Mouse (Mus musculus): ENCODE results near the gene Xlr3c. TPM values are rescaled to one million over a fixed set of nuclear protein-coding genes. Genes with fewer than 3 reads are reported as not detected.
"Not testable (repeated sequence)": the region's sequence is repeated elsewhere in the genome, so short reads cannot be mapped to it uniquely, and the experiment has no call there.

The Xlr3c gene
- total and polyA plus RNA-seq, 3 experiments: not detected

DNA sequence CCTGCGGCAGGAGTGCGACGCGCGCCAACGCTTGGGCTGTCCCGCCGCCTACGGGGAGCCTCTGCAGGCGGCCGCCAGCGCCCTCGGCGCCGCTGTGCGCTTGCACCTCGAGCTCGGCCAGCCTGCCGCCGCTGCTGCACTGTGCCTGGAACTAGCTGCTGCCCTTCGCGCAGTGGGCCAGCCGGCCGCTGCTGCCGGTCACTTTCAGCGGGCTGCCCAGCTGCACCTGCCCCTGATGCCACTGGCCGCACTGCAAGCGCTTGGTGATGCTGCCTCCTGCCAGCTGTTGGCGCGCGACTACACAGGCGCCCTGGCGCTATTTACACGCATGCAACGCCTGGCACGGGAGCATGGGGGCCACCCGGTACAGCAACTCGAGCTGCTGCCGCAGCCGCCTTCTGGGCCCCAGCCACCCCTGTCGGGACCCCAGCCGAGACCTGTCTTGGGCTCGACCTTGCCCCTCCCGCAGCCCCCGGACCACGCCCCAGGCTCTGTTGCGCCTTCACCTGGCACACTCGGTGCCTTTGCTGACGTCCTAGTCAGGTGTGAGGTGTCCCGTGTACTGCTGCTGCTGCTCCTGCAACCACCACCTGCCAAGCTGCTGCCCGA, 36.5 kb downstream of the Xlr3c start:
- Histone ChIP-seq H3K4me1 (ENCODE audit: control insufficient read depth, insufficient read depth, low read length) (no peaks in the 10 kb centered on the region; the same call in 1 of the 2 replicates), H3K36me3 (ENCODE audit: control insufficient read depth, insufficient read depth, low read length) (no peaks in the 10 kb centered on the region; the same call in 1 of the 2 replicates), H3K27me3 (ENCODE audit: control insufficient read depth, insufficient read depth, low read length) (no peaks in the 10 kb centered on the region), H3K27ac (peak overlapping the region; percentile 83), H3K9ac (ENCODE audit: low read depth, low read length) (peak overlapping the region; percentile 92), H3K79me2 (replicated peaks; ENCODE audit: control insufficient read depth, insufficient read depth, low read length) (no peaks in the 10 kb centered on the region), H3K4me3 (peak overlapping the region; percentile 68)
- intact Hi-C loops (cut with DNase I): loop anchor here (10.0 kb wide), 1 partner anchor 116 kb away; the partner anchor contains the start of gene Zfp275
- TF ChIP-seq CTCF (IDR thresholded peaks at IDR 0.05) (no peak), POLR2A (IDR thresholded peaks at IDR 0.05; ENCODE audit: insufficient read depth, low read depth, low read length) (no peak)
- WGBS: 16% methylated on average over 51 of the region's 51 CpGs
- peak in 1 of 2 experiments; percentile 73 for DNase-seq

DNA sequence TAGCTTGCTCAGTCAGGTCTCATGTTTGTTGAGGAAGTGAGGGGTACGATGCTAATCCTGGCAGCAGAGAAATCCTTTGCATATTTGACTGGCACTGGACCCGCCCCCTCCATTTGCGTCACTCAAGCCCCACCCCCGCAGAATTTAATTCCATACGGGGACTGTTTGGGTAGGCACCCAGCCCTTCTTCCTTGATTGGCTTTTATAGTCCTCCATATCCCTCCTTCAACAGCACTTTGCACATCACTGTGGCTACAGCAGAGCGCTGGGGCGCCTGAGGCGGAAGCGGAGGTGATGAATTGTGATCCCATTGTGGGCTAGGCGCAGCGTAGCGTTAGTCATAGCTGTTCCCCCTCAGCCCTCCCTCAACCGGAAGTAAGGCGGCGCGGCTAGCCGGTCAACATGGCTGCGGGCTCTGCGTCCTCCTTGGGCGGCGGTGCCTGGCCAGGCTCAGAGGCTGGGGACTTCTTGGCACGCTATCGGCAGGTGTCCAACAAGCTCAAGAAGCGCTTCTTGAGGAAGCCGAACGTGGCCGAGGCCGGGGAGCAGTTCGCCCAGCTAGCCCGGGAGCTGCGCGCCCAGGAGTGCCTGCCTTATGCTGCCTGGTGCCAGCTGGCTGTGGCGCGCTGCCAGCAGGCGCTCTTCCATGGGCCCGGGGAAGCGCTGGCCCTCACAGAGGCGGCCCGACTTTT, 37.1 kb downstream of the Xlr3c start, which contains the start of gene F8a:
Gene F8a (plus strand): TSS at position 378 of the 692 bp plus-strand sequence.
- Histone ChIP-seq H3K4me3 (peak within 1 kb of the TSS; percentile 68), H3K9ac (ENCODE audit: low read depth, low read length) (peak within 1 kb of the TSS; percentile 92), H3K36me3 (ENCODE audit: control insufficient read depth, insufficient read depth, low read length) (no peaks in the 10 kb centered on the region; the same call in 1 of the 2 replicates), H3K4me1 (ENCODE audit: control insufficient read depth, insufficient read depth, low read length) (no peaks in the 10 kb centered on the region; the same call in 1 of the 2 replicates), H3K79me2 (replicated peaks; ENCODE audit: control insufficient read depth, insufficient read depth, low read length) (no peaks in the 10 kb centered on the region), H3K27me3 (ENCODE audit: control insufficient read depth, insufficient read depth, low read length) (no peaks in the 10 kb centered on the region), H3K27ac (peak within 1 kb of the TSS; percentile 83)
- WGBS: 19% methylated on average over 39 of the region's 39 CpGs
- intact Hi-C loops (cut with DNase I): loop anchor here (10.0 kb wide), 1 partner anchor 117 kb away; the partner anchor contains the start of gene Zfp275
- TF ChIP-seq POLR2A (IDR thresholded peaks at IDR 0.05; ENCODE audit: insufficient read depth, low read depth, low read length) (peak; percentile 86), EP300 (IDR thresholded peaks at IDR 0.05; ENCODE audit: insufficient read depth, low read depth, low read length) (0 out of 2 replicates have a peak, but pooled peaks have one; percentile 46), CTCF (IDR thresholded peaks at IDR 0.05) (no peak)
- peak; percentile 82 to 88 for DNase-seq

DNA sequence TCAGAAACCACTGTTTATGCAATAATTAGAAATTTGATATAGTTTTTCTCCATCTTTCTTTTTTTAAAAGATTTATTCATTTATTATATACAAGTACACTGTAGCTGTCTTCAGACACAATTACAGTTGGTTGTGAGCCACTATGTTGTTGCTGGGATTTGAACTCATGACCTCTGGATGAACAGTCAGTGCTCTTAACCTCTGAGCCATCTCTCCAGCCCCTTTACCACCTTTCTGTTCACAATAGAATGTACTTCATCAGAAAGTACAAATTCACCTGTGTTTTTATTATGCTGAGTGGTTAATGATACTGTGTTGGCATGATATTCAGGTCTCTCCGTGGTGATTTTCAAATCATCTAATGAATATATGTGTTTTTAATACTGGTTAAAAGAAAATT, 39.8 kb downstream of the Xlr3c start:
- Histone ChIP-seq H3K27ac (no peak overlapping the region), H3K36me3 (ENCODE audit: control insufficient read depth, insufficient read depth, low read length) (no peaks in the 10 kb centered on the region; the same call in 1 of the 2 replicates), H3K4me3 (no peak overlapping the region), H3K79me2 (replicated peaks; ENCODE audit: control insufficient read depth, insufficient read depth, low read length) (no peaks in the 10 kb centered on the region), H3K9ac (ENCODE audit: low read depth, low read length) (no peak overlapping the region), H3K27me3 (ENCODE audit: control insufficient read depth, insufficient read depth, low read length) (no peaks in the 10 kb centered on the region), H3K4me1 (ENCODE audit: control insufficient read depth, insufficient read depth, low read length) (no peaks in the 10 kb centered on the region; the same call in 1 of the 2 replicates)
- intact Hi-C loops (cut with DNase I): loop anchor here (10.0 kb wide), 1 partner anchor 119 kb away; the partner anchor contains the start of gene Zfp275
- 56% methylated on average over 1 of the region's 1 CpGs for WGBS
- no peak for DNase-seq
- TF ChIP-seq POLR2A (IDR thresholded peaks at IDR 0.05; ENCODE audit: insufficient read depth, low read depth, low read length): no peak
- TF ChIP-seq CTCF (IDR thresholded peaks at IDR 0.05): no peak
- TF ChIP-seq EP300 (IDR thresholded peaks at IDR 0.05; ENCODE audit: insufficient read depth, low read depth, low read length): no peak

- H3K9ac ChIP-seq (ENCODE audit: low read depth, low read length); H3K79me2 ChIP-seq (replicated peaks; ENCODE audit: control insufficient read depth, insufficient read depth, low read length); H3K4me3 ChIP-seq; DNase-seq; H3K4me1 ChIP-seq (ENCODE audit: control insufficient read depth, insufficient read depth, low read length); H3K36me3 ChIP-seq (ENCODE audit: control insufficient read depth, insufficient read depth, low read length); H3K27ac ChIP-seq; intact Hi-C loops (cut with DNase I); H3K27me3 ChIP-seq (ENCODE audit: control insufficient read depth, insufficient read depth, low read length): not testable (repeated sequence)
- 64% methylated on average over 19 of the region's 19 CpGs for WGBS
These were observed 51.2 kb downstream of the Xlr3c start, which contains the start of gene Xlr4b for GRCm38 (mm10) chrX:73213819-73214564. Xlr4b (plus strand) TSS chrX:73214333.

Other genes with a start within 250 kb of the Xlr3c start
- not detected for gene Pnma5, start 228.3 kb downstream of the Xlr3c start, total RNA-seq (2021)
- gene Pnma5, start 228.3 kb downstream of the Xlr3c start, polyA plus RNA-seq (2012; rRNA removed): not detected in 2 replicates
- not detected for gene Pnma3, start 200.6 kb downstream of the Xlr3c start, total RNA-seq (2021)
- gene Pnma3, start 200.6 kb downstream of the Xlr3c start, polyA plus RNA-seq (2012; rRNA removed): 0.06 TPM in 1 of 2 replicates, not detected in the other
- gene Xlr4a, start 182.9 kb downstream of the Xlr3c start, total RNA-seq (2021): 1 to 10 TPM in 1 of 2 experiments, under 1 TPM in 1; 0.68 to 3.4 TPM
- gene Xlr4a, start 182.9 kb downstream of the Xlr3c start, polyA plus RNA-seq (2012; rRNA removed): 0.15 and 0.39 TPM in 2 replicates
- 1 to 10 TPM in 1 of 2 experiments, under 1 TPM in 1; 0.32 to 1.3 TPM for gene Xlr3a, start 168.3 kb downstream of the Xlr3c start, total RNA-seq (2021)
- 0.23 and 0.76 TPM in 2 replicates for gene Xlr3a, start 168.3 kb downstream of the Xlr3c start, polyA plus RNA-seq (2012; rRNA removed)
- not detected for gene Gm14685, start 148.3 kb downstream of the Xlr3c start, total RNA-seq (2021)
- 0.08 TPM in 1 of 2 replicates, not detected in the other for gene Gm14685, start 148.3 kb downstream of the Xlr3c start, polyA plus RNA-seq (2012; rRNA removed)
- not detected for gene Xlr5b, start 116.6 kb downstream of the Xlr3c start, total RNA-seq (2021)
- gene Xlr5b, start 116.6 kb downstream of the Xlr3c start, polyA plus RNA-seq (2012; rRNA removed): not detected in 2 replicates
- gene DXBay18, start 115.9 kb downstream of the Xlr3c start, total RNA-seq (2021): not detected
- not detected in 2 replicates for gene DXBay18, start 115.9 kb downstream of the Xlr3c start, polyA plus RNA-seq (2012; rRNA removed)
- not detected for gene Spin2d, start 88.4 kb downstream of the Xlr3c start, total RNA-seq (2021)
- gene Spin2d, start 88.4 kb downstream of the Xlr3c start, polyA plus RNA-seq (2012; rRNA removed): not detected in 2 replicates
- under 1 TPM; 0.25 to 0.99 TPM for gene Xlr3b, start 73.2 kb downstream of the Xlr3c start, total RNA-seq (2021)
- 0.35 and 0.59 TPM in 2 replicates for gene Xlr3b, start 73.2 kb downstream of the Xlr3c start, polyA plus RNA-seq (2012; rRNA removed)
- gene Xlr4b, start 51.1 kb downstream of the Xlr3c start, total RNA-seq (2021): 1 to 10 TPM in 1 of 2 experiments, under 1 TPM in 1; 0.32 to 1.9 TPM
- 0.20 and 0.29 TPM in 2 replicates for gene Xlr4b, start 51.1 kb downstream of the Xlr3c start, polyA plus RNA-seq (2012; rRNA removed)
- gene F8a, start 37.1 kb downstream of the Xlr3c start, total RNA-seq (2021): 1 to 10 TPM; 6.0 to 6.9 TPM
- gene F8a, start 37.1 kb downstream of the Xlr3c start, polyA plus RNA-seq (2012; rRNA removed): 5.1 and 5.9 TPM in 2 replicates
- gene Xlr4c, start 22.3 kb downstream of the Xlr3c start, total RNA-seq (2021): not detected
- gene Xlr4c, start 22.3 kb downstream of the Xlr3c start, polyA plus RNA-seq (2012; rRNA removed): not detected in 2 replicates
- gene Xlr5a, start 27.6 kb upstream of the Xlr3c start, total RNA-seq (2021): not detected
- gene Xlr5a, start 27.6 kb upstream of the Xlr3c start, polyA plus RNA-seq (2012; rRNA removed): not detected in 2 replicates
- not detected for gene Xlr5c, start 27.6 kb upstream of the Xlr3c start, total RNA-seq (2021)
- not detected in 2 replicates for gene Xlr5c, start 27.6 kb upstream of the Xlr3c start, polyA plus RNA-seq (2012; rRNA removed)
- not detected for gene Gm45015, start 71.5 kb upstream of the Xlr3c start, total RNA-seq (2021)
- not detected in 2 replicates for gene Gm45015, start 71.5 kb upstream of the Xlr3c start, polyA plus RNA-seq (2012; rRNA removed)
- gene Zfp275, start 77.2 kb upstream of the Xlr3c start, total RNA-seq (2021): 1 to 10 TPM; 4.8 to 6.2 TPM
- 7.5 and 11.2 TPM in 2 replicates for gene Zfp275, start 77.2 kb upstream of the Xlr3c start, polyA plus RNA-seq (2012; rRNA removed)
- gene Gm18336, start 133.3 kb upstream of the Xlr3c start, total RNA-seq (2021): not detected
- not detected in 2 replicates for gene Gm18336, start 133.3 kb upstream of the Xlr3c start, polyA plus RNA-seq (2012; rRNA removed)
- gene Zfp92, start 145.7 kb upstream of the Xlr3c start, total RNA-seq (2021): not detected
- gene Zfp92, start 145.7 kb upstream of the Xlr3c start, polyA plus RNA-seq (2012; rRNA removed): not detected in 2 replicates
- not detected for gene Trex2, start 170.0 kb upstream of the Xlr3c start, total RNA-seq (2021)
- gene Trex2, start 170.0 kb upstream of the Xlr3c start, polyA plus RNA-seq (2012; rRNA removed): not detected in 2 replicates
- gene Haus7, start 193.7 kb upstream of the Xlr3c start, total RNA-seq (2021): 1 to 10 TPM; 4.3 to 5.5 TPM
- gene Haus7, start 193.7 kb upstream of the Xlr3c start, polyA plus RNA-seq (2012; rRNA removed): 6.0 and 8.9 TPM in 2 replicates
- gene Bgn, start 218.2 kb upstream of the Xlr3c start, total RNA-seq (2021): 100 to 1,000 TPM; 190 to 202 TPM
- 378 and 439 TPM in 2 replicates for gene Bgn, start 218.2 kb upstream of the Xlr3c start, polyA plus RNA-seq (2012; rRNA removed)
- gene Atp2b3, start 237.7 kb upstream of the Xlr3c start, total RNA-seq (2021): under 1 TPM in 1 of 2 experiments, not detected in 1; 0.14 TPM
- gene Atp2b3, start 237.7 kb upstream of the Xlr3c start, polyA plus RNA-seq (2012; rRNA removed): 0.09 and 0.12 TPM in 2 replicates